Mouse (Mus musculus): Measurements from ENCODE around the gene Prep. TPM values are rescaled to one million over a fixed set of nuclear protein-coding genes. Genes with fewer than 3 reads are reported as not detected.

The Prep gene
- polyA plus RNA-seq, 1 experiment from 2014 or later = 26.4 TPM

DNA sequence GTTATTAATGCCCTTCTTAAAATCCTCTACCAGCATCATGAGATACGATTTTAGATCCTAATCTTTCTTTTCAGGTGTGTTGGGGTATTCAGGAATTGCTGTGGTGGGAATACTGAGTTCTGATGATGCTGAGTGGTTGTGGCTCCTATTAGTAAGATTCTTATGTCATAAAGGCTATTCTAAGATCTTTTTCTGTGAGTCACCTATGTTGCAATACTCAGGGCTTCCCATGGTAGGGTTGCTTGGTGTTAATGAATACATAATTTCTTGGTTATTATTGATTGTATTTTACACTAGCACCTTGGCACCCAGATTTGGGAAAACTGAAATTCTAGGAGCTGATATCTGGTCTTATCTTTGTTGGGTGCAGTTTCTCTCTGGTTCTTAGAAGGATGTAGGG lies 137.6 kb downstream of the Prep start:
- Histone ChIP-seq H3K4me3 (no peak overlapping the region), H3K9ac (no peak overlapping the region), H3K36me3 (no peaks in the 10 kb centered on the region), H3K27me3 (no peaks in the 10 kb centered on the region), H3K9me3 (no peaks in the 10 kb centered on the region), H3K4me1 (replicated peaks) (no peaks in the 10 kb centered on the region), H3K27ac (replicated peaks) (no peak overlapping the region), H3K4me2 (no peak overlapping the region)
- 58% methylated on average over 1 of the region's 1 CpGs for WGBS
- no peak for ATAC-seq (ENCODE audit: low read depth)

DNA sequence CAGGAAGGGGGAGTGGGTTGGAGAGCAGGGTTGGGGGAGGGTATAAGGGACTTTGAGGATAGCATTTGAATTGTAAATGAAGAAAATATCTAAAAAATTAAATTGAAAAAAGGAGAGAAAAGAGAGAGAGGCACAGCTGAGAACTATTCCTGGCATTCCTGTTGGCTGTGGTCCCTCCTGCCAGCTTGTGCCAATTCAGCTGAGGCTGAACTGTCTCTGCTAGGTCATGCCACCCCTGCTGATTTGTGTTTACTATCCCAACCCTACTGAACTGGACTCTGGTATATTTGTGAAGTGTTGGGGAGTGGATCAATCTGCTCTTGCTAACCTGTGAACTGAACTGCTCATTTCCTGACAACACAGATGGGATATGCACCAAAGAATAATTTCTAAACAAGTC lies 143.2 kb downstream of the Prep start:
- Histone ChIP-seq H3K4me1 (replicated peaks) (no peaks in the 10 kb centered on the region), H3K4me3 (no peak overlapping the region), H3K27me3 (no peaks in the 10 kb centered on the region), H3K36me3 (no peaks in the 10 kb centered on the region), H3K9ac (no peak overlapping the region), H3K9me3 (no peaks in the 10 kb centered on the region), H3K27ac (replicated peaks) (no peak overlapping the region), H3K4me2 (no peak overlapping the region)
- no peak for ATAC-seq (ENCODE audit: low read depth)

DNA sequence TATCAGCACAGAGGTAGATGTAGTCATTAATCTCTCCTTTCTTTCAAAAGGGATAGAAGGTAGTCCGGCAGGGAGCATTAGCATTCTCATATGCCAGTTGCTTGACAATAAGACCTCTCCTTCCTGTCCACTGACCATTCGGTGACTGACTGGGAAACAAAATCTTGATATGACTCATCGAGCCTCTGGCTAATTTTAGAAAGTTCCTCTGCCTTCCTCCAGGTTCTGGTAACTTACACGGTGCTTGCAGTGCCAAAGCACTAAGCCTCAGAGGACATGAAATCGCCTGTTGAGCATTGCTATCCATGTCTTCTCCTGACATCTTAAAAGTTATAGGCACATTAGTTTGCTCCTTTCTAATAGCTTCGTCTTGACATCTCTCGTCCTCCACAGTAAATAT lies 149.7 kb downstream of the Prep start:
- no peak overlapping the region for H3K9ac ChIP-seq
- 90% methylated on average over 7 of the region's 7 CpGs for WGBS
- no peaks in the 10 kb centered on the region for H3K9me3 ChIP-seq
- H3K4me2 ChIP-seq = no peak overlapping the region
- no peak for ATAC-seq (ENCODE audit: low read depth)
- no peaks in the 10 kb centered on the region for H3K27me3 ChIP-seq
- H3K4me1 ChIP-seq (replicated peaks) = no peaks in the 10 kb centered on the region
- no peak overlapping the region for H3K4me3 ChIP-seq
- H3K36me3 ChIP-seq = no peaks in the 10 kb centered on the region
- no peak overlapping the region for H3K27ac ChIP-seq (replicated peaks)

Small RNA genes lying within 50 kb of the gene (microRNA-seq; reads per million reads assigned to microRNA genes)
- not detected for gene Gm23766

Other genes with a start within 250 kb of the Prep start
- 2.0 and 4.1 TPM in 2 replicates for gene Popdc3, start 110.9 kb downstream of the Prep start, polyA plus RNA-seq (2015; fragmentation: Nextera tagmentation; extraction: Ambion mirVana)